Mouse (Mus musculus) embryonic fibroblast, embryonic 13.5 days (primary cell): ENCODE results near the gene Scnn1b.

Experiments
- CTCF ChIP-seq: IDR thresholded peaks from 2 replicates; pipeline ENCODE4 v1.5.1; 2011; ENCODE audit warnings: mild to moderate bottlenecking, control low read depth, low read length, moderate library complexity, borderline replicate concordance; ENCODE audit not compliant: insufficient read depth
- POLR2A ChIP-seq: IDR thresholded peaks from 2 replicates; pipeline ENCODE4 v1.6.1; 2011; ENCODE audit warnings: low read depth, mild to moderate bottlenecking, control low read depth, low read length, moderate library complexity

- TF ChIP-seq CTCF = no peak
- TF ChIP-seq POLR2A = no peak
Measured at GRCm38 (mm10) chr7:121848537-121849168, 16.2 kb upstream of the Scnn1b start.
